Mouse (Mus musculus): ENCODE results near the gene Spag4. TPM values are rescaled to one million over a fixed set of nuclear protein-coding genes. Genes with fewer than 3 reads are reported as not detected.
A peak's percentile ranks its signal among the peaks of the same experiment; 100 is the strongest.
"Not testable (repeated sequence)": the region's sequence is repeated elsewhere in the genome, so short reads cannot be mapped to it uniquely, and the experiment has no call there.

Gene Spag4
- total RNA-seq, 2 experiments from 2014 or later = 0.87 to 1.5 TPM

DNA sequence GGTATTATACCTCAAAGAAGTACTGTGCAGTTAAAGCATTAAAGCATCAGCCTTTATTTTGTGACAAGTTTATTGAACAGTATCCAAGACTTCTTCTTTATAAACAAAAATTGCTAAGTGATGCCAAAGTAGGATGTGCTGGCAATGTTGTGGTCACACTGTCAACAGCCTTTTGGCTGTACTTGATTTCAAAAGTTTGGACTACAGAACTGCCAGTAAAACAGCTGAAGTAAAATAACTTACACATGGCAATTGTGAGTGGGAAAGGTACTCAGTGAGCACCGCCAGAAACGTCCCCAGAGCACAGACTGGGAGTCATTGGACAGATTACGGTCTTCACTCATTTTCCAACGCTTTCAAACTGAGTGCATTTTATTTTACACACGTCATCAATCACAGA is 27.0 kb downstream of the Spag4 start:
- no peak for DNase-seq
- intact Hi-C loops (cut with DNase I) = no loop called here

DNA sequence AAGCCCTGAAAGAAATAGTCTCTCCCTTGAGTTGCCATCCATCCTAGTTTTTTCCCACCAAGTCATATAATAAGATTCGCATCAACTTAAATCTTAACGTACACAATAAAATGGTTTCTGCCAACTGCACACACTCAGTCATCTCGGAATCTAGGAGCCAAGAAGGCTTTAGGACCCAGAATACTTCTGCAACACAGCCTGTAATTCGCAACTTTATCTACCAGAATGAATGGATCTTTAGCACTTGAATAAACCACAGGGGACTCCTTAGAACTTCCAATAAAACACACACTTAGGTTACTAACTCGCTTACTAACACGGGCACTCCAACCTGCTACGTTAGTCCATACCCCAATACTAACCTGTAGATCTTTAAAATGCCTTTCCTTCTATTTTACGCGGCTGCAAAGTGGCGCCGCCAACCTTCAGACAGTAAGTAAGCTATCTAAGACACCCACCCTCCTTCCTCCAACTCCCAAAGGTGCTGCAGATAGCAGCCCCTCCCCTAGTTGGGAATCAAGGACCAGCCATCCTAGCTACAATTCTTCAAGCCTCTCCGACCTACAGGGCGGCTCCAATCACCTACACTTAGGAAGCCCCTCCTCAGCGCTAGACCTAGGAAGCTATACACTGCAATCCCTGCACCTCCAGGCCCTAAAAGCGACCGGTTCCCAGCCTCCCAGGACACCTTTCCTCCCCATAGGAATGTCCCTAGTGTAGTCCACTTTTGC is 45.8 kb downstream of the Spag4 start:
- DNase-seq = peak in 1 of 2 experiments; percentile 22
- intact Hi-C loops (cut with DNase I) = loop anchor here (2.0 kb wide), 2 partner anchors 70 to 102 kb away; partner anchors contain the start of genes Ergic3 and Rbm39

- DNase-seq = peak; percentile 93 to 96
- intact Hi-C loops (cut with DNase I) = loop anchor here (2.0 kb wide), 2 partner anchors 69 to 103 kb away; partner anchors contain the start of genes Ergic3 and Rbm39
These were observed 46.5 kb downstream of the Spag4 start, which contains the start of the genes Cpne1 and Rbm12 for GRCm38 (mm10) chr2:156111358-156112079. TSS of gene Cpne1 (minus strand) at chr2:156111965. TSS of gene Rbm12 (minus strand) at chr2:156111978.

DNA sequence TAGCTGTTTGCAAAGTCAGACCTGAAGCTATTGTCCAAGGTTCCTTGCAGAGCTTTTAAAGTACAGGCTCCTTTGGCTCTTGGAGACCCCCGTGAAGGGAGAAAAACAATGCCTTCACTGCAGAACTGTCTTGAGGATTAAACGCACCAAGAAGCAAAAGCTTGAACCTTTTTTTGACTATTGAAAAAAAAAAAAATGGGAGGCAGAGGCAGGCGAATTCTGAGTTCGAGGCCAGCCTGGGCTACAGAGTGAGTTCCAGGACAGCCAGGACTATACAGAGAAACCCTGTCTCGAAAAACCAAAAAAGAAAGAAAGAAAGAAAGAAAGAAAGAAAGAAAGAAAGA is 47.1 kb downstream of the Spag4 start:
- intact Hi-C loops (cut with DNase I); DNase-seq: not testable (repeated sequence)

DNA sequence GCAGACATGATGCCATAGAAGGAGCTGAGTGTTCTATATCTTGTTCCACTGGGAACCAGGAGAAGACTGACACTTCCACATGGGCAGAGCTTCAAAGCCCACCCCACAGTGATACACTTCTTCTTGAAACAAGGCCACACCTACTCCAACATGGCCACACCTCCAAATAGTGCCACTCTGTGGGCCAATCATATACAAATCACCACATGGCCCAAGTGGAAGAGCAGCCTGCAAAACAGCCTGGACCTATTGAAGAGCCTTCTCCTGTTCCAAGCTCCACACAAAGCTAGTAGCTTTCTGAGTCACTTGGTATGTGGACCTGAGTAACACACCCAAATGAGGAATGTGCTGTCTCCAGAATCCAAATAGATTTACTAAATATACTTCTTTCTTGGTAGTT is 54.6 kb downstream of the Spag4 start:
- DNase-seq = no peak
- intact Hi-C loops (cut with DNase I) = no loop called here

Other genes with a start within 250 kb of the Spag4 start
- 10 to 100 TPM; 26.2 to 27.7 TPM for gene BC029722, start 245.7 kb upstream of the Spag4 start, total RNA-seq (2021)
- 10 to 100 TPM; 50.7 to 53.6 TPM for gene Eif6, start 238.2 kb upstream of the Spag4 start, total RNA-seq (2021)
- gene Fam83c, start 230.3 kb upstream of the Spag4 start, total RNA-seq (2021) = not detected
- gene Uqcc1, start 134.9 kb upstream of the Spag4 start, total RNA-seq (2021) = 100 to 1,000 TPM; 235 to 283 TPM
- not detected for gene Gm15557, start 124.4 kb upstream of the Spag4 start, total RNA-seq (2021)
- not detected for gene Gdf5, start 119.8 kb upstream of the Spag4 start, total RNA-seq (2021)
- 1 to 10 TPM; 7.1 to 7.9 TPM for gene Cep250, start 108.7 kb upstream of the Spag4 start, total RNA-seq (2021)
- gene 6430550D23Rik, start 57.2 kb upstream of the Spag4 start, total RNA-seq (2021) = under 1 TPM; 0.16 to 0.31 TPM
- gene Ergic3, start 57.1 kb upstream of the Spag4 start, total RNA-seq (2021) = 10 to 100 TPM; 59.7 to 61.4 TPM
- gene Fer1l4, start 12.2 kb upstream of the Spag4 start, total RNA-seq (2021) = not detected
- 10 to 100 TPM; 15.2 to 17.5 TPM for gene Cpne1, start 46.8 kb downstream of the Spag4 start, total RNA-seq (2021)
- 10 to 100 TPM; 11.1 to 11.5 TPM for gene Rbm12, start 46.8 kb downstream of the Spag4 start, total RNA-seq (2021)
- gene Gm28036, start 61.9 kb downstream of the Spag4 start, total RNA-seq (2021) = 10 to 100 TPM in 1 of 2 experiments, 1 to 10 TPM in 1; 9.0 to 13.6 TPM
- gene Romo1, start 78.9 kb downstream of the Spag4 start, total RNA-seq (2021) = 100 to 1,000 TPM; 345 to 377 TPM
- gene Nfs1, start 79.0 kb downstream of the Spag4 start, total RNA-seq (2021) = 10 to 100 TPM; 86.3 to 93.6 TPM
- gene Rbm39, start 115.1 kb downstream of the Spag4 start, total RNA-seq (2021) = 100 to 1,000 TPM; 143 to 146 TPM
- 10 to 100 TPM; 19.3 to 23.8 TPM for gene Phf20, start 131.3 kb downstream of the Spag4 start, total RNA-seq (2021)
- gene Cnbd2, start 247.1 kb downstream of the Spag4 start, total RNA-seq (2021) = 1 to 10 TPM in 1 of 2 experiments, under 1 TPM in 1; 0.98 to 1.1 TPM
- 10 to 100 TPM; 83.0 to 88.0 TPM for gene Scand1, start 247.5 kb downstream of the Spag4 start, total RNA-seq (2021)

All from heart, postnatal 36 days (tissue).